Mouse (Mus musculus): Measurements from ENCODE around the gene Tatdn2. TPM values are rescaled to one million over a fixed set of nuclear protein-coding genes. Genes with fewer than 3 reads are reported as not detected.
"Not testable (repeated sequence)": the region's sequence is repeated elsewhere in the genome, so short reads cannot be mapped to it uniquely, and the experiment has no call there.

Gene Tatdn2
- polyA plus RNA-seq, 1 experiment from 2014 or later: 1.3 TPM

DNA sequence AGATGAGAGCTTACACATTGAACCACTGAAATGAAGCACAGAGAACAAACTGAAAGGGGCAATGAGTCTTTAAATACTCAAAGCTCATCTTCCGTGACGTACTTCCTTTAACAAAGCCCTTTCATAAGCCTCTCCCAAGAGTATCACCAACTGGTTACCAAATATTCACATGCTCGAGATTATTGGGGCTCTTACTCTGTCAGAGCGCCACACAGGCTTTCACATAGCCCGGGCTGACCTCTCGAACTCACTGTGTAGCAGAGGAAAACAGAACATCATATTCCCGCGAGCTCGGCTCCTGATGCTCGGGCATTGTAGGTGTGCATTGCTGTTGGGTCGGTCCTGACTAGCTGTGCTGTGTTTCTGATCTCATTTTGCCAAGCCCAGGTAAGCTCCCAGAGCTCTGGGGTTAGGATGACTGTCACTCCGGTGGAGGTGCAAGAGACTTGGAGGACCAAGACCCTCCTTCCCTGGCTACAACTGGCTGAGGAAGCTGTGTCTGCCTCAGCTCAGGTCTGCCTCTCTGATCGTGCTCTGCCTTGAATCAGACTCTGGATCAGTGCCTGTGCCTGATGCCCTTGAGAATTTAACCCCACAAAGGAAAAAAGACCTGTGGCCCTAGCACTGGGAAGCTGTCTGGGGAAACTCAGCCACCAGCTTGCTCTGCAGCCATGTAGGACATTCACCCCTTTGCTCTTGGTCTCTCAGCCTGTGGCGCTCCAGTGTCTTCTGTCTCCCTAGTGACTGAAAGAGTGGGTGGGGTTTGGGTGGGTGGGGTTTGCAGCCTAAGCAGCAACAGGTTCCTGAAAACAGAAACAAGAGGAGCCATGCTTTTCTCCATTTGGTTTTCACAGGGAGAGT, 36.1 kb upstream of the Tatdn2 start:
- Histone ChIP-seq H3K9ac (no peak overlapping the region), H3K36me3 (no peaks in the 10 kb centered on the region), H3K4me1 (peaks cover 5% of the 10 kb centered on the region; the same call in 1 of the 2 replicates), H3K27me3 (no peaks in the 10 kb centered on the region), H3K27ac (no peak overlapping the region), H3K4me2 (replicated peaks) (no peak overlapping the region), H3K9me3 (no peaks in the 10 kb centered on the region; the same call in 1 of the 2 replicates), H3K4me3 (no peak overlapping the region)
- WGBS: 68% methylated on average over 14 of the region's 14 CpGs
- ATAC-seq (ENCODE audit: low FRiP score, low read depth): no peak

DNA sequence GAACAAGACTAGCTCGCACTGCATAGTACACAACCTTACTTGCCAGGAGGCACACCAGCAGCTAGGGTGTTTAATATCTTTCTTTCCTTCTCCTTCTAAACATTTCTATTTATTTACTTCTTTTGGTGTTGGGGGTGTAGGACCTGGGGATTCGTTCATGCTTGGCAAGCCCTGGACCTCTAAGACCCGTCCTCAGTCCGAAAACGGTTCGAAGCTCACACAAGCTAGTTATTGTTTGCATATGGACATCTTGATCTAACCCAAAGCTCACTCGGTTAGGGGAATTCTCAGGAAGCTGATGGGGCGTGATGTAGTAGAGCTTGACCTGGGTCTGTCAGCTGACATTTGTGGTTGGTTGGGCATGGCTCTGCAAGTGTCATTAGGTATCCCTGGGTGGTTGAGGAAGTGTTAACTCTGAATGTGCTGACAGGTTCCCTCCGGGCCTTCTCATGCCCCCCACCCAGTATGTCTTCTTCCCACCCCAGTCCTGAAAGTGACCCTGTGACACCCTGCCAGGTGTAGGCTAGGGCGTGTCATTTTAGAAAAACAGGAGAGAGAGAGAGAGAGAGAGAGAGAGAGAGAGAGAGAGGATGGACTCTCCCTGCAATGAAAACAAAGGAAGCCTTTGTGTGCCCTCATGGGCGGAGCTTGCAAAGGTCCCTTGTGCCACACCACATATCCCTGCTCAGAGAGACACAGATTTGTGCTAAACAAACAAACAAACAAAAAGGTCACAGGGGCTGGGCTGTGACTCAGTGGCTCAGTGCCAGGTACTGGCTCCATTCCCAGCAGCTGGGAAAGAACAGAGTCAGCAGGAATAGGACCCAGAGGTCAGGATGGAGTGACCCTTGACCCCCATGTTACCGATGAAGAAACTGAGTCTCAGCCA, 35.3 kb upstream of the Tatdn2 start:
- Histone ChIP-seq H3K4me2 (replicated peaks) (no peak overlapping the region), H3K27ac (no peak overlapping the region), H3K27me3 (no peaks in the 10 kb centered on the region), H3K4me1 (peaks cover 5% of the 10 kb centered on the region; the same call in 1 of the 2 replicates), H3K4me3 (no peak overlapping the region), H3K9me3 (0 out of 2 replicates have a peak, but pooled peaks cover 5% of the 10 kb centered on the region), H3K36me3 (no peaks in the 10 kb centered on the region), H3K9ac (no peak overlapping the region)
- ATAC-seq (ENCODE audit: low FRiP score, low read depth): no peak
- 70% methylated on average over 12 of the region's 12 CpGs for WGBS

DNA sequence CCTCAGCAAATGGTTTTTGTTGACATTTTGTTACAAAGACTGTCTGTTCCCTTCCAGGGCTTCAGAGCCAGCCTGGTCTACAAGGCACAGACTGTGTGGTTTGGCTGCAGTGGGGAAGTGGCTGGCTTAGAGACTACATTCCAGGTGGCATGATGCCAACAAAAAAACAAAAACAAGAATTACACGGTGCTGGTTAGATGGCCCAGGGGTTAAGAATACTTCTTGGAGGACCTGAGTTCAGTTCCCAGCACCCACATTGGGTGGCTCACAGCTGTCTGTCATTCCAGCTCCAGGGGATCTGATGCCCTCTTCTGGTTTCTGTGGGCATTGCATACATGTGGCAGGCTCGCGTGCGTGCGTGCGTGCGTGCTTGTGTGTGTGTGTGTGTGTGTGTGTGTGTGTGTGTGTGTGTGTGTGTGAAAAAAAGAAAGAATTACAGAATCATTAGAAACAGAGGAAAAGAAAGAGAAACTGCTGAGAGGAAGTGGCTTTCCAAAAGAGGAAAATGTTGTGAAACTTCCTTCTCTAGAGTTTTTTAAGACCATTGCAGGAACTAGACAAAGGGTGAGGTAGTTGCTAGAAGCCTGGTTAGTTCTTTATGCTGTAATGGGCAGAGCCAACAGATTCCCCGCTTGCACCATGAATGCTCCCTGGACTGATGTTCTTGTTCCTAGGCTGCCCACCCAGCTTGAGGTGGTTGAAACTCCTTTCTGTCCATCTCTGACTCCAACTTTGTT, 33.7 kb upstream of the Tatdn2 start:
- no peaks in the 10 kb centered on the region for H3K27me3 ChIP-seq
- no peaks in the 10 kb centered on the region for H3K36me3 ChIP-seq
- H3K4me2 ChIP-seq (replicated peaks): no peak overlapping the region
- H3K9ac ChIP-seq: no peak overlapping the region
- H3K9me3 ChIP-seq: 0 out of 2 replicates have a peak, but pooled peaks cover 5% of the 10 kb centered on the region
- no peak overlapping the region for H3K4me3 ChIP-seq
- H3K27ac ChIP-seq: no peak overlapping the region
- peaks cover 14% of the 10 kb centered on the region for H3K4me1 ChIP-seq
- 95% methylated on average over 8 of the region's 8 CpGs for WGBS
- no peak for ATAC-seq (ENCODE audit: low FRiP score, low read depth)

DNA sequence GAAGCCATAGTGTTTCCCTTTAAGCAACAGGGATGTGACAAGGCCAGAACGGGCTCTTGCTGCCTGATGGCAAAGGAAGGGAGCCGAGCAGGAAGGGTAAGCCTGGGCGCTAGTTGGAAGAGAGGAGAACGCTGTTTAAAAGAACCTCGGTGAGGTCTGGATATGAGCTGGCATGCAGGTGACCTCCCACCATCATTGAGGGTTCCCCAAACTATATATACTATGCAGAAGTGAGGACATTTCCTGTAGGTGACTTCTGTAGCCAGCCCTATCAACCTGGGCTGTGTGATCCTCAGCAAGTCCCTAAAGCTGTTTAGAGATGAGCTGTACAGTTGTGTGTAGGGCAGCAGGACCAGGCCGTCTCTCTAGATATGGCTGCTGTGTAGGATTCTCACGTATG, 32.5 kb upstream of the Tatdn2 start:
- H3K9me3 ChIP-seq: 0 out of 2 replicates have a peak, but pooled peaks cover 5% of the 10 kb centered on the region
- no peak overlapping the region for H3K4me3 ChIP-seq
- no peak overlapping the region for H3K27ac ChIP-seq
- H3K4me1 ChIP-seq: peaks cover 24% of the 10 kb centered on the region
- no peaks in the 10 kb centered on the region for H3K27me3 ChIP-seq
- no peak overlapping the region for H3K4me2 ChIP-seq (replicated peaks)
- 82% methylated on average over 7 of the region's 7 CpGs for WGBS
- no peaks in the 10 kb centered on the region for H3K36me3 ChIP-seq
- ATAC-seq (ENCODE audit: low FRiP score, low read depth): no peak
- no peak overlapping the region for H3K9ac ChIP-seq

DNA sequence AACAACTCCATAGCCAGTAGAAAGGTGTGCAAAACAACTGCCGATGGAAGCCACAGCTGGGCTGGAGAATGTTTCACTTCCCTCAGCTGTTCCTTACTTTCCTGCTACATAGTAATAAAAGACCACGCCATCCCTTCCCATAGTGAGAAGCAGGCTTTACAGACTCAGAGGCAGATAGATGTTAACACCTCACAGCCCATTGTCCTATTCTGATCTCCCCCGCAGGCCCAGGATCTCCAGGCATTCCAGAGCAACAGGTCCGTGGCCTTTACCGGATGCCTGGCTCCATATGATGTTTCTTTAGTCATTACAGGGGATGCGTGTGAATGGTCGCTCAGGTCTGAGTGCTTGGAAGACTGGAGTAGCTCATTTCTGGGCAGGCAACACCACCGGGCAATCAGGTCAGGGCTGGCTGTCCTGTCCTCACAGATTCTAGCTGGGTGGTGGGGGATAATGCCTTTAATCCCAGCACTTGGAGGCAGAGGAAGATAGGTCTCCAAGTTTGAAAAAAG, 29.2 kb upstream of the Tatdn2 start:
- 44% methylated on average over 8 of the region's 8 CpGs for WGBS
- 0 out of 2 replicates have a peak, but pooled peaks cover 5% of the 10 kb centered on the region for H3K9me3 ChIP-seq
- H3K9ac ChIP-seq: no peak overlapping the region
- no peak for ATAC-seq (ENCODE audit: low FRiP score, low read depth)
- peaks cover 25% of the 10 kb centered on the region for H3K4me1 ChIP-seq
- H3K4me2 ChIP-seq (replicated peaks): no peak overlapping the region
- no peaks in the 10 kb centered on the region for H3K27me3 ChIP-seq
- no peaks in the 10 kb centered on the region for H3K36me3 ChIP-seq
- peak overlapping the region; percentile 11; the same call in 1 of the 2 replicates for H3K27ac ChIP-seq
- no peak overlapping the region for H3K4me3 ChIP-seq

DNA sequence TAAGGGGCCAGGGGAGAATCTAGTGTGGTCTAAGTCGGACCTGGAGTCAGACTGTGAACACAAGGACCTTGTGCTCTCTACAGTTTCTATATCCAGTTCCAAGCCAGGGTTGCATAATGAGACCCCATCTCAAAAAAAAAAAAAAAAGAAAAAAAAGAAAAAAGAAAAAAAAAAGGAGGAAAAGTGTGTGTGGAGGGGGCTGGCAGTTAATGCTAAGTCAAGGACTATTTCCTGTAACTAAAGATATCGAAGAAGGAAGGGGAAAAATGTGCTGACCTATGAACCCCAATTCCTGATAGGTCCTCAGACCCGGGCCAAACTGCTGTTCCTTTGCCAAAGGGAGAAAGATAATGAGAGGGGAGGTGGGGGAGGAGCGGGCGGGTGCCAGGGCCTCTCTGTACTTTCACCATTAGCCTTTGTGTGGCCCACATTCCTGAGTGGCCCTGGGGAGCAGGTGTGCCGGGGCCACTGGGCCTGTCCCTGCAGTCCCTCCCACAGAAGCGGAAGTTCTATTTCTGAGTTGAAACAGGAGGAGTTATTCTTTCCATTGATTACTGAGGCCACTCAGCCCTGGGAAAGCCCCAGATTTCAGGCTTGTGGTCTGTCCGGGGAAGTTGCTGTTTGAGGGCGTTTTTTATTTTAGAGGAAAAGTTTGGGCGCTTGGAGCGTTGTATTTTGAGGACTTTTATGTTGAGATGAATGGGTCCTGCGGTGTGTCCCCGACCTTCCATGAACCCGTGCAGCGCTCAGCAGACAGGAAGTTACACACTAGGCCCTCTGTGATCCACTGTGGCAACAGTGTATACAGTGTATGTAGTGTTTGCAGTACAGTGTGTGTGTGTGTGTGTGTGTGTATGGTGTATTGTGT, 28.3 kb upstream of the Tatdn2 start:
- peaks cover 25% of the 10 kb centered on the region for H3K4me1 ChIP-seq
- H3K27ac ChIP-seq: peak overlapping the region; percentile 79
- H3K27me3 ChIP-seq: no peaks in the 10 kb centered on the region
- H3K9ac ChIP-seq: no peak overlapping the region
- H3K36me3 ChIP-seq: no peaks in the 10 kb centered on the region
- 0 out of 2 replicates have a peak overlapping the region, but pooled peaks have one; percentile 9 for H3K4me2 ChIP-seq (replicated peaks)
- H3K9me3 ChIP-seq: 0 out of 2 replicates have a peak, but pooled peaks cover 5% of the 10 kb centered on the region
- H3K4me3 ChIP-seq: no peak overlapping the region
- 48% methylated on average over 15 of the region's 15 CpGs for WGBS
- ATAC-seq (ENCODE audit: low FRiP score, low read depth): peak; percentile 86

DNA sequence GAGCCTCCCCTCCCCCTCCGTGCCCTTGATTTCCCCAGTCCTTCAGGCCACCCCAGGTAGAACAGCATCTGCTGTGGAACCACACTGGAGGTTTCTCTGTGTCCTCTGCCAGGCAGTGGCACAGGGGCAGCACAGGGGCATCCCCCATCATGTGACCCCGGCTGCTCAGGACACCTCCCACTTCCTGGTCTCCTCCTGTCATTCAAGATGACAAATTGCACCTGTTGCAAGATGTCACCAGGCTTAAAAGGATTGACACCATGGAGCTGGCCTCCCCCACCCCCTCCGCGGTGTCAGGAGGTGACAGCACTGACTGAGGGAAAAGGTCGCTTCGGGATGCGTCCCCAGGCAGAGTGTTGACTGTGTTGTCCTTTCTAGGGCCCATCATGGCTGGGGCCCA, 27.0 kb upstream of the Tatdn2 start:
- Histone ChIP-seq H3K4me3 (no peak overlapping the region), H3K4me2 (replicated peaks) (no peak overlapping the region), H3K36me3 (no peaks in the 10 kb centered on the region), H3K27ac (peak overlapping the region; percentile 79; the same call in 1 of the 2 replicates), H3K9me3 (0 out of 2 replicates have a peak, but pooled peaks cover 5% of the 10 kb centered on the region), H3K4me1 (peaks cover 25% of the 10 kb centered on the region), H3K27me3 (no peaks in the 10 kb centered on the region), H3K9ac (no peak overlapping the region)
- 60% methylated on average over 7 of the region's 7 CpGs for WGBS
- no peak for ATAC-seq (ENCODE audit: low FRiP score, low read depth)

DNA sequence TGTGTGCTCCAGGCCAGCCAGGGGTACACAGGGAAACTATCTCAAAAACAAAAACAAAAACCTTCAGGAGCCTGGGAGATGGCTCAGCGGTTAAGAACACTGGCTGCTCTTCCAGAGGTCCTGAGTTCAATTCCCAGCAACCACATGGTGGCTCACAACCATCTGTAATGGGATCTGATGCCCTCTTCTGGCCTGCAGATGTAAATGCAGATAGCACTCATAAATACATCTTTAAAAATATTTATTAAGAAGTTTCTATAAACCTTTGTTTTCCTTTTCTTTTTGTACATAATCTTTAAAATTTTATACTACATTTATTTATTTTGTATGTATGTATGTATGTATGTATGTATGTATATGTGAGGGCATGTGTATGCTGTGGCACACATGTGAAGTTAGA, 24.8 kb upstream of the Tatdn2 start:
- not testable (repeated sequence) for H3K9me3 ChIP-seq; H3K4me2 ChIP-seq (replicated peaks); H3K27me3 ChIP-seq; H3K36me3 ChIP-seq; ATAC-seq (ENCODE audit: low FRiP score, low read depth); H3K4me3 ChIP-seq; H3K9ac ChIP-seq; H3K27ac ChIP-seq
- H3K4me1 ChIP-seq: peaks cover 23% of the 10 kb centered on the region
- 96% methylated on average over 1 of the region's 1 CpGs for WGBS

DNA sequence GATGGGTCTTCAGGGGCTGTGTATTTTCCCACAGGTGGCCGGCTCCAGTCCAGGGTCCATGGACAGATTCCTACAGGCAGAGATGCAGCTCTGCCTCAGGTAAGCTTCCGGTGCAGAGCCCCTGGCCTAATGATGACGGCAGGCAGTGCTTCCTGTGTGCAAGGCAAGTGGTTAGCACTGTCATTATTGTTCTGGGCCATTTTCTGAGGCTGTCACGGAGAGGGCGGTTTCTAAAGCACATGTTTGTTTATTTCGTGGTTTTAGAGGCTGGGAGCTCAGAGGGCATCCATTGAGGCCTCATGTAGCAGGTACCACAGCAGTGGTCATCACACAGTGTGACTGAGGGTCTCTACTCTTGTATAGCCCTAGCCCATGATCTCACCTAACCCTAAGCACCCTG, 23.9 kb upstream of the Tatdn2 start:
- Histone ChIP-seq H3K4me2 (replicated peaks) (no peak overlapping the region), H3K4me3 (no peak overlapping the region)
- 75% methylated on average over 6 of the region's 6 CpGs for WGBS

DNA sequence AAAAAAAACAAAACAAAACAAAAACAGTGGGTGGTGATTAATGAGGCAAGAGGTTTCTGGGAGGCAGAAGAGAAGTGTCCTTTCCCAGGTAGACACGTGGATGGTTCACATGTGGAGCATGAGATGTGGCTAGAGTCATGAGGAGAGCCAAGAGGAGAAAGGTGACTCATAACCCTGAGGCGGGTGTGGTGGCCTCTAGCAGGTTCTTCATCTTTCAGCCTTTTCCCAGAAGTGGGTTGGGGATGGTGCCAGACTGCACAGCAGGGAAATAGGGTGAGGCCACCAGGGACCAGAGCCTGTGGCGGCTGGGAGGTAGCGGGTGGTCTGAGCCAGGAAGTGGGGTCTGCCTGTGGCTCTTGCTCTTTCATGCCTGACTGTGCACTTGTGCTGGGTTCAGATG, 21.6 kb upstream of the Tatdn2 start:
- Histone ChIP-seq H3K36me3 (no peaks in the 10 kb centered on the region), H3K9ac (no peak overlapping the region), H3K4me2 (replicated peaks) (no peak overlapping the region), H3K27ac (no peak overlapping the region), H3K9me3 (no peaks in the 10 kb centered on the region), H3K4me1 (peaks cover 3% of the 10 kb centered on the region; the same call in 1 of the 2 replicates), H3K4me3 (no peak overlapping the region), H3K27me3 (no peaks in the 10 kb centered on the region)
- no peak for ATAC-seq (ENCODE audit: low FRiP score, low read depth)
- 77% methylated on average over 4 of the region's 4 CpGs for WGBS

More for the DNA sequence above, 23.9 kb upstream of the Tatdn2 start:
- H3K4me1 ChIP-seq: peaks cover 19% of the 10 kb centered on the region
- ATAC-seq (ENCODE audit: low FRiP score, low read depth): no peak
- H3K36me3 ChIP-seq: no peaks in the 10 kb centered on the region
- no peak overlapping the region for H3K9ac ChIP-seq
- no peaks in the 10 kb centered on the region for H3K9me3 ChIP-seq
- H3K27ac ChIP-seq: no peak overlapping the region
- no peaks in the 10 kb centered on the region for H3K27me3 ChIP-seq

DNA sequence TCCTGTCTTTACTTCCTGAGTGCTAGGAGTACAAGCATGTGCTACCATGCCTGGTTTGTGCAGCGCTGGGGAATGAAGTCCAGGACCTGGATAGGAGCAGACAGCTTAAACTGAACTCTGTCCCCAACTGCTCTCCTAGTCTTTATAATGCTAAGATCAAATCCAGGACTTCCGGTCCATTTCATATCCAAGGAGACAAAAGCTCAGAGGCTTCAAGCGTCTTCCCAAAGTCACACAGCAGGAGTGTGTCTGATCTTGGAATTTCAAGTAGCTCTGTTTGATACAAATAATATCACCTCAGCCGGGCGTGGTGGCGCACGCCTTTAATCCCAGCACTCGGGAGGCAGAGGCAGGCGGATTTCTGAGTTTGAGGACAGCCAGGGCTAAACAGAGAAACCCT, 20.9 kb upstream of the Tatdn2 start:
- no peak overlapping the region for H3K9ac ChIP-seq
- ATAC-seq (ENCODE audit: low FRiP score, low read depth): no peak
- 95% methylated on average over 9 of the region's 9 CpGs for WGBS
- no peaks in the 10 kb centered on the region for H3K9me3 ChIP-seq
- H3K36me3 ChIP-seq: no peaks in the 10 kb centered on the region
- peaks cover 3% of the 10 kb centered on the region; the same call in 1 of the 2 replicates for H3K4me1 ChIP-seq
- H3K4me3 ChIP-seq: no peak overlapping the region
- no peaks in the 10 kb centered on the region for H3K27me3 ChIP-seq
- no peak overlapping the region for H3K27ac ChIP-seq
- H3K4me2 ChIP-seq (replicated peaks): no peak overlapping the region
